19 mouse cellular contexts compared by ENCODE assay signal in the genomic region with DNA sequence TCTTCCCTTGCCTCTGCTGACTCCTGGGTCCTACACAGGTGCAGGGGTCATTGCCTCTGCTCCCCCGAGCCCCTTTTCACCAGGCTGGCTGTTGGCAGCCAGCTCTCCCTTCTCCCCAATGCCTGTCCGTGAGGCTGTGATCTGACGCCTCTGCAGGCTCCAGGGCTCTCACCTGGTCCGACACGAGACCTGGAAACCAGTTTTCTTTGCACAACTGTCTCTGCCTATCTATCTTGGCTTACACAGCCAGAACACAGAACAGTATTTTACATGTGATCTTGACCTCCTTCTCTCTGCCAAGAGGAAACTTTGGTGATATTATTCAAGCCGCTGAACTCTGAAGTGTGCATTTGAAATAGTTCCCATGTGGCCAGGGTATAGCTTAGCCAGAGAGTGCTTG.
"Had no signal": no experiment of that assay in that cellular context is flagged by ENCODE, and none has a peak within 500 bp of the region (broad histone marks: within the 10 kb centered on the region; RNA-seq: fewer than 3 reads in every experiment).

No protein-coding gene starts in this region.

- H3K27ac ChIP-seq: midbrain, embryonic 10.5 days; midbrain, embryonic 13.5 days; neural tube, embryonic 13.5 days; neural tube, embryonic 15.5 days; stomach, embryonic 15.5 days had no signal

- DNase-seq: lung, adult 18-20 months; lung, embryonic 14.5 days; lung, postnatal 10 days; lung, postnatal 4 days; retina, postnatal 1 day; right cerebral cortex, adult 18-20 months; right cerebral cortex, postnatal 25 days; right cerebral cortex, postnatal 4 days; spleen, adult 18-20 months; thymus, adult 18-20 months; thymus, postnatal 14 days; thymus, postnatal 36 days had no signal

- H3K9me3 ChIP-seq: midbrain, embryonic 10.5 days; midbrain, embryonic 13.5 days; neural tube, embryonic 13.5 days; neural tube, embryonic 15.5 days; stomach, embryonic 15.5 days had no signal

- ATAC-seq: midbrain, embryonic 13.5 days; midbrain, embryonic 16.5 days had no signal

- H3K36me3 ChIP-seq: neural tube, embryonic 13.5 days; neural tube, embryonic 15.5 days; stomach, embryonic 15.5 days had no signal

- H3K27me3 ChIP-seq: midbrain, embryonic 13.5 days; neural tube, embryonic 13.5 days; neural tube, embryonic 15.5 days; stomach, embryonic 15.5 days had no signal

- H3K4me3 ChIP-seq: midbrain, embryonic 10.5 days; midbrain, embryonic 13.5 days; myocyte; neural tube, embryonic 13.5 days; neural tube, embryonic 15.5 days; stomach, embryonic 15.5 days had no signal

- H3K9ac ChIP-seq: lung, embryonic 14.5 days; midbrain, embryonic 13.5 days; neural tube, embryonic 13.5 days; neural tube, embryonic 15.5 days; stomach, embryonic 15.5 days had no signal

- H3K4me1 ChIP-seq: midbrain, embryonic 10.5 days had no signal

- H3K4me2 ChIP-seq: lung, embryonic 14.5 days; midbrain, embryonic 13.5 days; neural tube, embryonic 13.5 days; neural tube, embryonic 15.5 days; stomach, embryonic 15.5 days had no signal
